Mouse (Mus musculus): ENCODE measurements around the gene Fer1l4.

DNA sequence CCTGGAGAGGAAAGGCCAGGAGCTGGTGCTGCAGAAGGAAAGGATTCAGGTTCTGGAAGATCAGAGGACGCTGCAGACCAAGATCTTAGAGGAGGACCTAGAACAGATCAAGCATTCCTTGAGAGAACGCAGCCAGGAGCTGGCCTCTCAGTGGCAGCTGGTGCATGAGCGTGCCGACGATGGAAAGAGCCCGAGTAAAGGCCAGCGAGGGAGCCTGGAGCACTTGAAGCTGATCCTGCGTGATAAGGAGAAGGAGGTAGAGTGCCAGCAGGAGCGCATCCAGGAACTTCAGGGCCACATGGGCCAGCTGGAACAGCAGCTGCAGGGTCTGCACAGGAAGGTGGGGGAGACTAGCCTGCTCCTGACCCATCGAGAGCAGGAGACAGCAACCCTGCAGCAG, 61.6 kb downstream of the Fer1l4 start:
- TF ChIP-seq CTCF (conservative IDR thresholded peaks at IDR 0.05; ENCODE audit: insufficient read depth, insufficient read length, low read depth, low read length) (no peak), POLR2A (IDR thresholded peaks at IDR 0.05; ENCODE audit: low read depth, low read length) (no peak)
